Mouse (Mus musculus) hindlimb bud, embryonic 11.5 days (tissue): ENCODE measurements at regions not wholly inside any gene's neighbourhood (a gene's known extent, or its start where the extent isn't known, plus 50 kb on each side); places are given as distances from the start of the nearest gene placed in this dataset.

Source experiments
- DNase-seq: peaks from one replicate; pipeline ENCODE4 v3.0.0-alpha.2; 2012; ENCODE audit warnings: low read depth, low spot score; ENCODE audit errors: extremely low spot score

- no peak for DNase-seq
Measured at GRCm38 (mm10) chr3:41235610-41236009, 152.8 kb upstream of the Pgrmc2 start.

DNA sequence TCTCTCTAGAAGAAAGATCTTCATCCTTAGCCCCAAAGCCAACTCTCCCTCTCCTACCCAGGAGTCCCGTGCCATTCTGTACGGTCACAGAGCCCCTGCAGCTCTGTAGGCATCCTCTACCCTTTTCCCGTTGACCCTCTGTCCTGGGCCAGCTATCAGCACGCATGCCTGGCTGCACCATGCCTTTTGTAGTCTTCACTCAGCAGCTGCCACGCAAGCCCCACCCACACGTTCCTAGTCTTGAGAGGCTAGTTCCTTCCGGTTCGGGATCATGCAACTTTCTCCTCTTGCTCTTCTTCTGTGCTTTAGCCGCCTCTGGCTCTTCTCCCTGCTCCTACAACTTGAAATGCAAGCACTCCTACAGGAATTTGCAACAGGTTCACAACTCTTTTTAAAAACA, 152.1 kb upstream of the Pgrmc2 start:
- no peak for DNase-seq

GRCm38 (mm10) chr3:41234191-41234590, 151.3 kb upstream of the Pgrmc2 start:
- no peak for DNase-seq

GRCm38 (mm10) chr3:41233439-41233838, 150.6 kb upstream of the Pgrmc2 start:
- no peak for DNase-seq

DNA sequence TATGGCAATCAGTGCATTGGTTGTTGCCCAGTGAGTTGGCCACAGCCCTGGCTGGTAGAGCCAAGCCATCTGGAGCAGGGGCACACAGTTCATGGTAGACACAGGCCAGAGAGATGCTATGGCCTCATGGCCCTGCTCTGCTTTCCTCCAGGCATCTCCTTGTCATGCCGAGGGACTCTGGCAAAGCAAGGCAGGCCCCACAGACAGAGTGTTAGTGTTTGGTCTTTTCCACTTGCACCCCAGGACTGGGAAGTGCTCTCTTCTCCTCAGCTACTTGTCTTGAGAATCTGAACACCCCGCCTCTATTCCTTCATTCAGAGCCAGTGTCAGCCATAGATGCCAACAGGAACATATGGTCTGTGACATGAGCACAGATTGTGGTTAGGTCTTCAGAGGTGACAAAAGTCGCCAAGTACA, 148.1 kb upstream of the Pgrmc2 start:
- DNase-seq, result no peak

- no peak for DNase-seq
Measured at GRCm38 (mm10) chr3:41229493-41229892, 146.6 kb upstream of the Pgrmc2 start.

- no peak for DNase-seq
Measured at GRCm38 (mm10) chr3:41228536-41228935, 145.7 kb upstream of the Pgrmc2 start.

- DNase-seq, result no peak
Measured at GRCm38 (mm10) chr3:41220746-41221145, 137.9 kb upstream of the Pgrmc2 start.

- no peak for DNase-seq
Measured at GRCm38 (mm10) chr3:41217770-41218169, 134.9 kb upstream of the Pgrmc2 start.

- DNase-seq, result no peak
Measured at GRCm38 (mm10) chr3:41213533-41213932, 130.7 kb upstream of the Pgrmc2 start.

DNA sequence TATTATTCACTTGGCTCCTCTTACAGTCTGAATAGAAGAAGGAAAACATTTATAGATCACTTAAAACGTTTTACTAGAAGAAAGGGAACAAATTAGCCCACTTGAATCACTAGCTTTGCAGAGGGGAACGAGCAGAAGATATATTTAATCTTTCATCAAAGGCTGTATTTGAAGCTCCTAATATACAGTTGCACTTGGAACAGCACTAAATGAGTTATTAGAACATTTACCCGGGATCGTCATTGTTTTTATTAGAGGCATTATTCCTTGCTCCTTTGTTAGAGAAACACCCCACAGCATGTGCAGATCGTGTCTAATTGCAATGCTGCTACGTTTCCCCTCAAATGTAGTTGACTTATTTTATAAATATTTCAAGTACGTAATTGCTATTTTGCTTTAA, 127.5 kb upstream of the Pgrmc2 start:
- no peak for DNase-seq

GRCm38 (mm10) chr3:41202895-41203294, 120.0 kb upstream of the Pgrmc2 start:
- no peak for DNase-seq

DNA sequence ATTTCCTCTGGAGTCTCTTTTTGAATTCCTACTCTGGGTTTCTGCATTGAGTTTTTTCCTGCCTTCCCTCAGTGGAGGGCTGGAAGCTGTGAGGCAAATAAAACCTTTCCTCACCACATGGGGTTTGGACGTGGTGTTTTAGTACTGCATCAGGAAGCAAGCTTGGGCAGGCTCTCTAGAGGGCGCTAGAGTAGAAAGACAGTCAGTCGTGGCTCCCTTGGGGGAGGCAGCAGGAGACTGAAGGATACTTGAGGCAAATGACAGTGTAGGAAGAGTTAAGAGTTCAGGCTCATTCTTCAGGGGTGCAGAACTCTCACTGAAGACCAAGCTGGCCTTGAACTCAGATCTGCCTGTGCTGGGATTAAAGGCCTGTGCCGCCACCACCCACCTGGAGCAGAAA, 118.9 kb upstream of the Pgrmc2 start:
- no peak for DNase-seq

DNA sequence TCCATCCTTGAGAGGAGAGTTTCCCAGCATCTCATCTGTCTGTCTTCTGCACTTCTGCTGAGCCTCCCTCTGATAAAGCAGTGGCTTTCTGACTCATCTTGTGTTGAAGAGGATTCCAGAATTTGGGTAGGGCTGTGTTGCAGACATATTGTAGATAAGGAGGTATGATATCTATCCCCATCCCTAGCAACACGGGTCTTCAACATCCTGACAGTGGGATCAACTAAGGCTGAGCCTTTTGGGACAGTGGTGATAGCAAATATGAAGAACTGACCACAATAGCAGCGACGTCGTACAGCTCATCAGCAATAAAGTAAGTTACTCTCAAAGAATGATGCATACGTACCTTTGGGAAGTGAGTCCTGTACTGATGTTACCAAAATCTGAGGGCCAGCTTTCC, 117.2 kb upstream of the Pgrmc2 start:
- DNase-seq, result no peak

DNA sequence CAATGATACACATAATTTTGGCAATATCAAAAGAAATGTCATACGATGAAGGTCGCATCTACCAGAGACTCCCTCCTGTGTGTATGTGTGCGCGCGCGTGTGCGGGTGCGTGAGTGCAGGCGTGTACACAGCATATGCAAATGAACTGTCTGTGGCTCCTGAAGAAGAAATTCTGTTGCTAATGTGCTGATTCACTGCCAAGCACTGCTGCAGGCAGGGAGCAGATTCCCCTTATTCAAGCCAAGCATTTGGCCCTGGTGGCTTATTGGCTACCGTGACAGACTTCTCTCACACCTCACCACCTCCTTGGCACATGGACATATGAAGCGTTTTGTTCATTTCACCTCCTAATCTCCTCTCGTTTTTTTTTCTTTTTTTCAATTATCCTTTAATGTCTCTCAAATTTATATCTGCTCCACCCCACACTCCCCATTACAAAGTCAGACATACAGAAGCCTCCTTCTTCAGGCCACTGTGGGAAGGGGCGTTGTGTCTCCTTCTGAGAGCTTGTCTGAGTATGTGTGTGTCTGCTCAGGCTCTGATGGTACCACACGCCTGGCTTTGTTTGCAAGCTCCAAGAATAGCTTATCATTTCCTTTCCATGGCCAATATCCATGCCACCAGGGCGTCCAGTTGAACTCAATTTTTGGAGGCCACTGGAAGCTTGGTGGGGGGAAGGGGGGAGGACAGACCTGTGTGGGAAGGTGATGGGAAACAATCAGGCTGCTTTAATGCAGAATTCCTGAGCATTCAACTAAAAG, 115.5 kb upstream of the Pgrmc2 start:
- no peak for DNase-seq

DNA sequence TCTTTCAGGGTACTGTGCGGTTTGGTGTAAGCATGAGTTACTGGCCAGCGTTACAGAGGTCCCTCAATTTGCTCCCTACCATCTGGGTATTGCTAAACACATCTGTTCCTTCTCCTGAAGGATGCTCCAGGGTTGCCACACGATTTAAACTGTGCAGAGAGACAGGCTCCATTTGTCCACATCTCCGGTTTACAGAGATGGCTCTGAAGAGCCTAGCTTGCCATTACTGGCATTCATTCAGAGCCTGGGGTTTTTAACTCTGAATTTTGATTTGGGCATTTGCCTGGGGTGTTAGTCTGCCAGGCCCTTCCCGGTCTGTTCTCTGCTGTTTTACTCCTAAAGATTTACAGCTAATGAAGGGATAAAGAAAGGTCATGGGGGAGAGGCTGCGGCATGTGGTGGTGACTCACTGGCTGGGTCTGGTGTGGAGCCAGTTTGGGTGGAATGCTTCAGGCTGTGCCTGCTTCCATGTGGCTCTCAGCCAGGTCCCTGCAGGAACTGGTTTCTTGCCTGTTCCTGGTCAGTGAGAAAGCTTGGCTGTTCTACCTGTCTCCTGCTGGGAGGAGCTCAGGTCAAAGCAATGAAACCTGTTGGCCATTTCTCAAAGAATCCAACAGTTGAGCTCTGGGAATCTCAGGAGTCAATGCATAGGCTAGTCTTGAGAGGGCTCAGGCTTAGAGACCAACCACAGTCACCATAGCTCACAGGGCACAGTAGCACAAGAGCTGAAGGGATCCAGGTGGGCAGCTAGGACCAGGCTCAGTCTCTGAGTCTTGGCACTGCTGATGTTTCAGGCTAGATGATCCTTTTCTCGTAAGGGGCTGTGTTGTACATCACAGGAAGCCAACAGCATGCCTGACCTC, 112.5 kb upstream of the Pgrmc2 start:
- no peak for DNase-seq

- no peak for DNase-seq
Measured at GRCm38 (mm10) chr3:41194311-41195112, 111.7 kb upstream of the Pgrmc2 start.

DNA sequence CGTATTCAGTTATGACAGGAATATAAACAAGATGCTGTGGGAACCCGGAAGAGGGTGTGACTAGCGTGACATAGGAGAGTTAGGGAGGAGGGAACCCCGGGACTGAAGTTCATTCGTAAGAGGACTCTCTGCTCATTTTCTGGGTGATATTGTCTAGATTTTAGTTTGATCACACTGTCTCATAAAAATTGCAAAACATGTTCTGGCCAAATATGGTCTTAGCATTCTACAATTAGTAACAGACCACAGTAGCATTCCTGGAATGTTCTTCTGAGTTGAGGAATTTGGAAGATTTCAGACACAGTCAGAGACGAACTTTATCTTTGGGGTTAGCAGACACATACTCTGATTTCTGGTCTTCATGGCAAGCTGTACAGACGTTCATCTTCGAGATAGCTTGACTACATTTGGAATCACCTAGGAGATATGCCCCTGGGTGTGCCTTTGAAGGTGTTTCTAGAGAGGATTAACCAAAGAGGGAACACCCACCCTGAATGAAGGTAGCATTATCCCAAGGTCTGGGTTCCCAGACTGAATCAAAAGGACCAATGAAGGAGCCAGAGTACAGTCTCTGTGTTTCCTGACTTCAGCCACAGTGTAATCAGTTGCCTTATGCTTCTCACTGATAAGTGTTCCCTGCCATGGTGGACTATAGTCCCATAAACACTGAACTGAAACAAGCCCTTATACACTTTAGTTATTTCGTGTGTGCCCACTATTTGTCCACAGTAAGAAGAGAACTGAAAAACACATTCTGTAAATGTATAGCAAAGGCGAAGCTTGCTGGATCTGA, 102.7 kb upstream of the Pgrmc2 start:
- DNase-seq, result no peak

DNA sequence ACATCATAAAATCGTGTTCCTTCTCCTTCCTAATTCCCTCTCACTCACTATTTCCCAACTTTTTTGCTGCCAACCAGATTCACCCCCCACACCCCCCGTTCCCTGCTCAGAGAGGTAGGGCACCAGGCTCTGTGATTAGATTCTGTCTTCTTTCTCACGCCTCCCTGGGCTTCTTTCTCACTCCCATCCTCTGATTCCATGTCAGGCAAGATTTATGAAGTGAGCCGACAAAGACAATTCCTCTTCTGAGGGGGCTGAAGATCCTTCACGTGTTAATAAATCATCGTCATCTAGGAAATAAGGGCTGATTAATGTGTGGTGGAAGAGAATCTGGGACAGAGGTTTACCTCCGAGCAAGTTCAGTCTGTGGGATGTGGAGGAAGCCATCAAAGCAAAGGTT, 101.5 kb upstream of the Pgrmc2 start:
- no peak for DNase-seq

DNA sequence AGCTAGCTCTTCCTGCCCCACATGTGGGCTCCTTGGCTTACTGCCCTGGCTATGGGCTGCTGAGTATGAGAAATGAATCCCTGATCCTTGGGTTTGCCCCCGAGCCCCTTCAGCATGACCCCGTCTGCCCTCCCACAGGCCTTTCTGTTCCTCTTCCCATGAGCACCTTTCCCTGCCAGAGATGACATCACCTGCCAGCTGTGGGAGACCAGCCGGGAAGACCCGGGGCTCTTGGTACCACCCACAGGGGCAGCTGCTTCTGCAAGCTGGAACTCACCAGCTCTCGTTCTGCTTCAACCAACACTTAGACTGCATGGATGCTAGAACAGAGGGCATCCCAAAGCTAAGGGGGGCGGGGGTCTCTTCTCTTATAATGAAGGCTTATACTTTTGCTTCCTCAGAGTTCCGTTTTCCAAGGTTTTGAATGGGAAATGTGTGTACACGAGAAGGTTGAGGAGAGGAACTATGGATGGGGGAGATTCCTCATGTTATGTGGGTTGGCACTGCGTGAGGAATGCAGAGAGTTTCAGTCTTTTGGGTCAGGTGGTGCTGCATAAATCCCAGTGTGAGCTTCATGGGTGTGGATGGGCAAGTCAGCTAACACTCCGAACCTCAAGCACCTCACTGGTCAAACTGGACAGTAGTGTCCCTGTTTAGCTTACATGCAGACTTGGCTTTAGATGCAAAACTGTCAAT, 100.2 kb upstream of the Pgrmc2 start:
- no peak for DNase-seq
